Mouse (Mus musculus) liver, adult 2 months (tissue): ENCODE data around the gene 3110040N11Rik. TPM values are rescaled to one million over a fixed set of nuclear protein-coding genes. Genes with fewer than 3 reads are reported as not detected.

ENCODE experiments used
- DNase-seq: peaks from one replicate; pipeline ENCODE4 v3.0.0-alpha.2; 2011; ENCODE audit warnings: low read depth, low spot score; ENCODE audit errors: extremely low read depth
- H3K27ac ChIP-seq: fragments of 200-500 bp; replicated peaks from 2 replicates; pipeline ENCODE4 v1.5.1; 2012; ENCODE audit warnings: low read depth, mild to moderate bottlenecking, control low read depth, inconsistent platforms, low read length; ENCODE audit not compliant: insufficient read depth
- H3K27me3 ChIP-seq: fragments of 200-500 bp; 2 replicates; pipeline ENCODE4 v1.6.1; 2012; ENCODE audit warnings: mild to moderate bottlenecking, moderate library complexity, low read length, inconsistent platforms; ENCODE audit not compliant: control insufficient read depth, insufficient read depth
- H3K36me3 ChIP-seq: fragments of 200-500 bp; 2 replicates; pipeline ENCODE4 v1.6.1; 2012; ENCODE audit warnings: low read length, inconsistent platforms; ENCODE audit not compliant: control insufficient read depth, insufficient read depth
- H3K4me1 ChIP-seq: fragments of 200-500 bp; 2 replicates; pipeline ENCODE4 v1.6.1; 2011; ENCODE audit warnings: low read length; ENCODE audit not compliant: control insufficient read depth, insufficient read depth
- H3K4me3 ChIP-seq: fragments of 200-500 bp; 2 replicates; pipeline ENCODE4 v1.5.1; 2011; ENCODE audit warnings: low read depth, mild to moderate bottlenecking, control low read depth, low read length, moderate library complexity; ENCODE audit not compliant: insufficient read depth
- H3K79me2 ChIP-seq: fragments of 200-500 bp; 2 replicates; pipeline ENCODE4 v1.6.1; 2012; ENCODE audit warnings: inconsistent platforms, mild to moderate bottlenecking, low read length, moderate library complexity; ENCODE audit not compliant: control insufficient read depth, insufficient read depth
- H3K9ac ChIP-seq: fragments of 200-500 bp; 2 replicates; pipeline ENCODE4 v1.6.1; 2012; ENCODE audit warnings: low read depth, mild to moderate bottlenecking, control low read depth, inconsistent platforms, low read length
- CTCF ChIP-seq: fragments of 200-500 bp; IDR thresholded peaks from 2 replicates; pipeline ENCODE4 v1.5.1; 2011; ENCODE audit warnings: low read depth, low read length, control low read depth
- POLR2A ChIP-seq: fragments of 200-500 bp; IDR thresholded peaks from 2 replicates; pipeline ENCODE4 v1.6.1; 2011; ENCODE audit warnings: low read length, control low read depth; ENCODE audit not compliant: insufficient read depth; ENCODE audit errors: extremely low read depth
- WGBS: fragments of 180-500 bp; shearing (Covaris S2); methylation state at CpG from one replicate; pipeline ENCODE4 v1.1.7; 2018; 5-methylcytosine and 5-hydroxymethylcytosine counted together
- polyA plus RNA-seq: library from polyadenylated mRNA; depleted of rRNA; stranded (reverse); fragments of >200 nt; gene quantifications from 2 replicates; pipeline ENCODE4 v1.2.3, GENCODE M21; 2012
- total RNA-seq: library from RNA; depleted of rRNA; stranded (reverse); fragments of >200 nt; gene quantifications from 2 replicates; pipeline ENCODE4 v1.2.3, GENCODE M21; 2014

The 3110040N11Rik gene
- total and polyA plus RNA-seq, 2 experiments = 23.0 to 36.3 TPM

DNA sequence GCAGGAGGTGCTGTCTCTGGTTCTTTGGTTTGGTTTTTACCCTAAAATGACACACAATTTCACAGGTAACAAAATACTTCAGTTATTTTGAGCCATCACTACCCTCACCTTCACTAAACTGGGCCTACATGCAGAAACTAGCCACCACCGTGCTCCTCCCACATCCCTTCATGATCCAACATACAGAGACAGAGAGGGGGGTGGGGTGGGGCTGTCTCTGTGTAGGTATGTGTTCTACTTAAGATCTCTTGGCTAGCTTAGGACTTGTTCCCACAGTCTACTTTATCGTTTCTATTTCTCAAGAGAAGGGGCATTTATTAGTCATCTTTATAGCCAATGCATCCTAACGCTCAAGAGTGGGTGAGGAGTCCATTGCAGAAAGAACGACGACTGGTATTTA lies 742 bp downstream of the 3110040N11Rik start:
- peaks cover 2% of the 10 kb centered on the region for H3K4me1 ChIP-seq
- TF ChIP-seq CTCF = no peak
- TF ChIP-seq POLR2A = no peak
- no peaks in the 10 kb centered on the region for H3K79me2 ChIP-seq
- peaks cover 5% of the 10 kb centered on the region; the same call in 1 of the 2 replicates for H3K36me3 ChIP-seq
- H3K27ac ChIP-seq = peak overlapping the region; percentile 73
- peak overlapping the region; percentile 94 for H3K4me3 ChIP-seq
- peak overlapping the region; percentile 86 for H3K9ac ChIP-seq
- WGBS = 7% methylated on average over 5 of the region's 5 CpGs
- H3K27me3 ChIP-seq = no peaks in the 10 kb centered on the region
- DNase-seq = no peak

DNA sequence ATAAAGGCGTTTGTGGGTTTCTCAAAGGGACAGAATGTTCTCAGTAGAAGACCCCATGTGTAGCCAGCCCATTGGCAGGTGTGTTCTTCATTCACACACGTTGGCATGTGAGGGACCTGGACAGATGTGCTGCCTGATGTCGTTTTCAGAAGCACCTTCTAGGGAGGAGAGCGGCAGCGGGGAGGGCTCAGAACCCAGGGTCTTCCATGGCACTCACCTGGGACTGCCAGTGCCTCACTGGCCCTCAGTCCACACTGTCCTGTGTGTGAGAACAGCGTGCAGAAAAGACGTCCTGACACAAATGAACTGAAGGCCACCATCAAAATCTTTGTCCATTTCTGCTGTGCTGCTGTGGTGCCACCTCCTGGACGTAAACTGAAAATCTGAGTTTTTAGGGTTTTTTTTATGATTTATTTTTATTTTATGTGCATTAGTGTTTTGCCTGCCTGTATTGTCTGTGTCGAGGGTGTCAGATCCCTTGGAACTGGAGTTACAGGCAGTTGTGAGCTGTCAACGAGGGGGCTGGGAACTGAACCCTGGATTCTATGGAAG lies 11.5 kb downstream of the 3110040N11Rik start:
- Histone ChIP-seq H3K36me3 (peaks cover 12% of the 10 kb centered on the region), H3K4me1 (no peaks in the 10 kb centered on the region), H3K27me3 (no peaks in the 10 kb centered on the region), H3K79me2 (no peaks in the 10 kb centered on the region; the same call in 1 of the 2 replicates), H3K9ac (no peak overlapping the region), H3K27ac (no peak overlapping the region), H3K4me3 (no peak overlapping the region)
- TF ChIP-seq CTCF (no peak), POLR2A (no peak)
- no peak for DNase-seq
- 69% methylated on average over 10 of the region's 10 CpGs for WGBS

DNA sequence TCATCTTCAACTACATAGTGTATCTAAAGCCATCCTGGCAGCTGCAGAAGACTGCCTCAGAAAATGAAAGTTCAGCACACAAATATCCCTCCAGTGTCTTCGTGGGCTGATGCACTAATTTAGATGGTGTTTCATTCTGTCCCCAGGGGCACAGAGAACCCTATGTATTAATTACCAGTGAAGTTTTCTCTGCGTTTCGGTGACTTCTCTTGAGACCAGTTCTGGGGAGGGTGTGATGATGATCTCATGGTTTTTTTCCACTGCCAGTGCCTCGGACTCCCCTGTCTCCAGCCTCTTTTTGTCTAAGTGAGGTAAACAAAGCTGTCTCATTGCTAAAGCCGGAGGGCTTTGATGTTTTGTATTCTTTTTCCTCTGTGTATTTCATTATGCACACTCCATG lies 14.0 kb downstream of the 3110040N11Rik start:
- no peak for DNase-seq
- Histone ChIP-seq H3K4me3 (no peak overlapping the region), H3K79me2 (peaks cover 7% of the 10 kb centered on the region; the same call in 1 of the 2 replicates), H3K4me1 (no peaks in the 10 kb centered on the region), H3K9ac (no peak overlapping the region), H3K36me3 (peaks cover 5% of the 10 kb centered on the region), H3K27ac (no peak overlapping the region), H3K27me3 (no peaks in the 10 kb centered on the region)
- TF ChIP-seq CTCF (no peak), POLR2A (no peak)
- 86% methylated on average over 5 of the region's 5 CpGs for WGBS

DNA sequence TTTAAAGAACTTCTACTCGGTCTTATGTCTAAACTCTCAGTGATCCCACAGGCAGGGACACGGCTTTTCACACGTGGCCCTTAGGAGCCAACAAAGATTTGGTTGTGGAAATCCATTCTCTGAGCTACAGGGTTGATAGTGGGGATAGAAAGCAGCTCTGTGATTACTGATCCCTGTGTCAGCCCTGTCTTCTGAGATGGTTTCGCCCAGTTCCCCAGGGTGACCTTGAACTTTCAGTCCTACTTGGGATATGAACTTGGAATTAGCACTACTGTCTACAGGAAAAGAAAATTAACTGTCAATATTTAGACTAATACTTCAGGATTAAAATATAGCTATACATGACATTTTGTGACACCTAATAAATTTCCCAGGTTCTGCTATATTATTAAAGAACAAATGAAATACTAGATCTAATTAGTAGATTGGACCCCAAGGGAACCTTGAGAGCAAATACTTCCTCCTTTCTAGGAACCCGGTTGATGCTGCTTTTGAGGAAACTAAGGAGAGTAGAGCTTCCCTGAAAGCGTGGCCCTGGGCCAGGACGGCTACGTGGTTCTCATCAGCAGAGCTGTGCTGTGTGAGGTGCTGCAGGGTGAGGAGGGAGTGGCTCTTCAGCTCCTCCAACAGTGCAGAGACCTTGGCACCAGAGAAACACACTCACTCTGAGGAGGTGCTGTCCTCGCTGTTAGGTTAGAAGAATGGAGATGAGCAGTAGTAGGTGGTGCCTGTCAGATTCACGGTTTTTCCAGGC lies 16.3 kb downstream of the 3110040N11Rik start:
- H3K4me1 ChIP-seq = no peaks in the 10 kb centered on the region
- H3K36me3 ChIP-seq = no peaks in the 10 kb centered on the region
- H3K4me3 ChIP-seq = no peak overlapping the region
- no peak for TF ChIP-seq CTCF
- no peak for DNase-seq
- 79% methylated on average over 10 of the region's 10 CpGs for WGBS
- H3K27me3 ChIP-seq = no peaks in the 10 kb centered on the region
- peaks cover 7% of the 10 kb centered on the region; the same call in 1 of the 2 replicates for H3K79me2 ChIP-seq
- H3K9ac ChIP-seq = no peak overlapping the region
- no peak overlapping the region for H3K27ac ChIP-seq

DNA sequence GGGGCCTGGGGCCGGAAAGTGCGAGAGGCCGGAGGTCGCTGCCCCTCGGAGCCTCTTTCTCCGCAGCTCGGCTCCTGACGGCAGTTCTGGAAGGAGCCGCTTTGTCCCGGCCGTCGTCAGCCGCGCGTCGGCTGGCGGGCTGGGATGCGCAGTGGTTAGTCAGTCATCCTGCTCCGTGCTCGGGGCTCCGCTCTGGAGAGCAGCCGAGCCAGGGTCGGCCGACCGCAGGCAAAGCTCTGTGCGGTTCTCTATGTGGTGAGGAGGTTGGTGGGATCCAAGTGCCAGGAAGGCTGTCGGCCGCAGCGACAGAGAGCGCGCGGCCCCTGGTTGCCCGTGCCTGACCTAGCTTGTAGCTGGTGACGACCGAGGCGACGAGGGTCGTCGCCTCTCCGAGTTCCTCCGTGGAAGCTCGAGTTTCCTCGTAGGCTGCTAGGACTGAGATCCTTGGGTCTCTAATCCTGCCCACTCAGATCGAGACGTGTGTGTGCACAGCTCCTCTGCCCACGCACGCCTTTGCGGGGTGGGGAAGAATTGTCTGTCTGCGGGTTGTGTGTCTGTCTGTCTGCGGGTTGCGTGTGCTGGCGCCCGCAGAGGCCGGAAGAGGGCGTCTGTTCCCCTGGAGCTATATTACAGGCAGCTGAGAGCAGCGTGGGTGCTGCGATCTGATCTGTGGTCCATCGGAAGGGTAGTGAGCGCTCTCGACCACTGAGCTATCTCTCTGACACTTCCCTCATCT lies 26.0 kb downstream of the 3110040N11Rik start:
- Histone ChIP-seq H3K36me3 (peaks cover 2% of the 10 kb centered on the region; the same call in 1 of the 2 replicates), H3K9ac (peak overlapping the region; percentile 83), H3K79me2 (peaks cover 9% of the 10 kb centered on the region), H3K4me3 (peak overlapping the region; percentile 70), H3K27me3 (no peaks in the 10 kb centered on the region), H3K27ac (peak overlapping the region; percentile 45), H3K4me1 (peaks cover 3% of the 10 kb centered on the region)
- DNase-seq = peak; percentile 13
- TF ChIP-seq POLR2A (no peak), CTCF (peak; percentile 52)
- 2% methylated on average over 60 of the region's 60 CpGs for WGBS
